Mouse (Mus musculus): ENCODE results near the gene Gbf1.

Gbf1 gene

DNA sequence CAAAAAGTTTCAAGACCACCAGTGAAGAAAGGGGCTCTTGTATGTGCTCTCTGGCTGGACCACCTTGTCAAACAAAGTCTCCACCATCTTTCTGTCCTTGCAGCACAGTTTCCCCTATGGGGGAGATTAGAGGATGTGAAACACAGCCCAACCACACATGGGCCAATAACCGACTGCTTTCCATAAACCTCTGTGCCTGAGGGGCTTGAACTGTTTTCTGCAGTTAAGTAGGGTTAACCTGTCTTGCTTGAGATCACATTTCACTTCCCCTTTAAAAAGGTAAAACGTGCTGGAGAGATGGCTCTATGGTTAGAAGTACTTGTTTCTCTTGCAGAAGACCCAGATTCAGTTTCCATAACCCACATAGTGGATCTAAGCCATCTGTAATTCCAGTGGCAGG, 87.9 kb downstream of the Gbf1 start:
- no peak for TF ChIP-seq GATA4 (IDR thresholded peaks at IDR 0.05; ENCODE audit: insufficient replicate concordance, low read length)

- TF ChIP-seq GATA4 (IDR thresholded peaks at IDR 0.05; ENCODE audit: insufficient replicate concordance, low read length), result no peak
Measured at GRCm38 (mm10) chr19:46242416-46242815, 90.1 kb downstream of the Gbf1 start.

- no peak for TF ChIP-seq GATA4 (IDR thresholded peaks at IDR 0.05; ENCODE audit: insufficient replicate concordance, low read length)
Measured at GRCm38 (mm10) chr19:46244628-46245027, 92.3 kb downstream of the Gbf1 start.

GRCm38 (mm10) chr19:46248991-46249390, 96.7 kb downstream of the Gbf1 start:
- TF ChIP-seq GATA4 (IDR thresholded peaks at IDR 0.05; ENCODE audit: insufficient replicate concordance, low read length), result no peak

- no peak for TF ChIP-seq GATA4 (IDR thresholded peaks at IDR 0.05; ENCODE audit: insufficient replicate concordance, low read length)
Measured at GRCm38 (mm10) chr19:46254163-46254752, 101.9 kb downstream of the Gbf1 start.

DNA sequence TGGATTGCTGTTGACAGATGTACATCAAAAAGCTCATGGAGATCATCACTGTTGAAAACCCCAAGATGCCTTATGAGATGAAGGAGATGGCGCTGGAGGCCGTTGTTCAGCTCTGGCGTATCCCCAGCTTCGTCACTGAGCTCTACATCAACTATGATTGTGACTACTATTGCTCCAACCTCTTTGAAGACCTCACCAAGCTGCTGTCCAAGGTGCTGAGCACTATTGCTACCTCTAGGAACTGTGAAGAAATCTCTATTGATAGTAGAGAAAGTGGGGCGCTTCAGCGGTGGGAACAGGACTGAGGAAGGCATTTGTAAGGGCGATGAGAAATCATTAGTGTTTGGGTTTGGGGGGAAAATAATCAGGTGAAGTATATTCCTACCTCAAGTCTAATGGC, 112.5 kb downstream of the Gbf1 start:
- TF ChIP-seq GATA4 (IDR thresholded peaks at IDR 0.05; ENCODE audit: insufficient replicate concordance, low read length), result no peak

DNA sequence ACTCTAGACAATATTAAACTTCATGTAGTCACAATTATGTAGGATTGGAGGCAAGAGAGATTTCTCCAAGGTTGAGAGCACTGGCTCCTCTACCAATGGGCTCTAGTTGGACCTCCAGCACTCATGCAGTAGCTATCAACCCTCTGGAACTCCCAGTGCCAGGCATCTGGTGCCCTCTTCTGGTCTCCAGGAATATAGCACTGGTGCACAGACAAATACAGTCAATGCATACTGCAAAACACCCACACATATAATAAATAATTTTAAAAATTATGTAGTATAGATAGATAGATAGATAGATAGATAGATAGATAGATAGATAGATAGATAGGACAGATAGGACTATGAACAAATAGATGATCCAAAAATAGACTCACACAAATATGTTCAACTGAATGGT, 123.0 kb downstream of the Gbf1 start:
- TF ChIP-seq GATA4 (IDR thresholded peaks at IDR 0.05; ENCODE audit: insufficient replicate concordance, low read length), result no peak

DNA sequence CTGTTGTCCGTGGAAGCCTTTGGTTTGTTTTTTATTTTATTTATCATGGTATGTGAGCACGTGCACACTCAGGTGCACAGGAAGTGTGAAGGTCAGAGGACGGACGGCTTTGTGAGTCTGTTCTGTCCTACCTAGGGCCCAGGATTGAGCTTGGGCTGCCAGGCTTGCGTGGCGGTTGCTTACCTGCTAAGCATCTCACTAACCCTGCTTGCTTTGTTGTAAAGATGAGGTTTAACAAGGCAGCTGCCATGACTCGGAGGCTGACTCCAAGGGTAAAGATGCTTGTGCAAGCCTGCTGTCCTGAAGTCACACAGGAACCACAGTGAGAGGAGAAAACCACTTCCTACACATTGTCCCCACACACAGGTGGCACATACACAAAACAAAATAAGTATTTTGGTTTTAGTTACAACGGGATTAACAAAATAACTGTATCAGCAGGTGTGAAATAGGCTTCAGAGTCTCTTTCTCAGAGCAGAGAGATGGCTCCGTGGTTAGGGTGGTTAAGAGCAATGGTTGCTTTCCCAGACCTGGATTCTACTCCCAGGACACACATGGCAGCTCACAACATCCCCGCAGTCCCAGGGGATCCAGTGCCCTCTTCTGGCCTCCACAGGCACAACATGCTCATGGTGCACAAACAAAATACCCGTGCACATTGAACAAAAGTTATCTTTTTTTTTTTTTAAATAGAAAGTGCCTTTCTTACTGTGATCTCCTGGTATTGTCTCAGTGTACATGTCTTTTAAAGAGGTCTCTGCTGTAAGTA, 130.0 kb downstream of the Gbf1 start:
- TF ChIP-seq GATA4 (IDR thresholded peaks at IDR 0.05; ENCODE audit: insufficient replicate concordance, low read length), result no peak

- TF ChIP-seq GATA4 (IDR thresholded peaks at IDR 0.05; ENCODE audit: insufficient replicate concordance, low read length), result no peak
Measured at GRCm38 (mm10) chr19:46284686-46285085, 132.4 kb downstream of the Gbf1 start.

- TF ChIP-seq GATA4 (IDR thresholded peaks at IDR 0.05; ENCODE audit: insufficient replicate concordance, low read length), result no peak
Measured at GRCm38 (mm10) chr19:46285631-46286030, 133.3 kb downstream of the Gbf1 start.

DNA sequence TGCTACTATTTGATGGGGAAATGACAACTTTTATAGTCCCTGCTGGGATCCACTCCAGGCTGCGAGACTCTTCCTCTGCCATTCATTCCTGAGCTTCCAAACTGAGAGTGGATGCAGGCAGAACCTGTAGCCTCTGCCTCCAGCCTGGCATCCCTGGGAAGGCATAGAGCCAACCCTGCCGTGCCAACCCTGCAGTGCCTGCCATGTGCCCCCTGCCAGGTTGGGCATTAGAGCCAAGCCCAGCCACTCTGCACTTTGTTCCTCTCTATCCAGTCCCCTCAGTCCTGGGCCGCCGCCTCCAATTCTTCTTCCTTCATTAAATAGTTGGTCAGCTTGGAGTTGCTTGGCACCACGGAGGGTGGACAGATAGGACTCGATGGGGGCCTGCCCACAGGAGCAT, 133.7 kb downstream of the Gbf1 start:
- TF ChIP-seq GATA4 (IDR thresholded peaks at IDR 0.05; ENCODE audit: insufficient replicate concordance, low read length), result no peak

- TF ChIP-seq GATA4 (IDR thresholded peaks at IDR 0.05; ENCODE audit: insufficient replicate concordance, low read length), result no peak
Measured at GRCm38 (mm10) chr19:46286926-46287325, 134.6 kb downstream of the Gbf1 start.

GRCm38 (mm10) chr19:46287566-46287965, 135.3 kb downstream of the Gbf1 start:
- no peak for TF ChIP-seq GATA4 (IDR thresholded peaks at IDR 0.05; ENCODE audit: insufficient replicate concordance, low read length)

GRCm38 (mm10) chr19:46290535-46291105, 138.3 kb downstream of the Gbf1 start:
- peak; percentile 50; the same call in 1 of the 2 replicates for TF ChIP-seq GATA4 (IDR thresholded peaks at IDR 0.05; ENCODE audit: insufficient replicate concordance, low read length)

DNA sequence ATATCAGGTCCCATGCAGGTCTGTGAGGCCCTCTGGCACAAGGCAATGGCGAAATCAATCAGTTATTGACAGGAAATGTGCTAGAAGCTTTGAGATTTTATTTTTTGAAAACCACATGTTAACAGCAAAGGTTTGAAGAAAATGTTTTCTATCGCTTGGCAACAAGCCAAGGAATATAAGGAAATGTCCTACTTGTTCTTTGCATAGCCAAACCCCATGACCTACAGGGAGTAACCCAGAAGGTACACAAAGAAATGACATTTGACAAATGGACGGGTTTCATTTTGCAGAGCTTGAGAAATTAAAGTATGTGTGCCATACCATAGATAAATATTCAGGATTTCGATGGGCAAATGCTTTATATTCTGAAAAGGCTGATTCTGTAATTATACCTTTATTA, 144.6 kb downstream of the Gbf1 start:
- no peak for TF ChIP-seq GATA4 (IDR thresholded peaks at IDR 0.05; ENCODE audit: insufficient replicate concordance, low read length)

- no peak for TF ChIP-seq GATA4 (IDR thresholded peaks at IDR 0.05; ENCODE audit: insufficient replicate concordance, low read length)
Measured at GRCm38 (mm10) chr19:46300294-46301045, 148.2 kb downstream of the Gbf1 start.
